8 mouse cellular contexts compared by ENCODE assay signal in genomic region chr4:137730134-137730533, GRCm38 (mm10).
DNase-seq lines count a peak whose midpoint lies in the region; ATAC-seq and TF ChIP-seq lines count a peak whose summit lies in the region.

No protein-coding gene starts in this region.

- no peak overlapping the region for H3K9ac ChIP-seq in embryonic facial prominence, embryonic 15.5 days
- no peak overlapping the region for H3K9ac ChIP-seq in kidney, postnatal 0 days (ENCODE audit: low read depth, low read length)
- no peak overlapping the region for H3K9ac ChIP-seq in liver, embryonic 11.5 days (ENCODE audit: low read depth, low read length)

- ATAC-seq in embryonic facial prominence, embryonic 15.5 days (ENCODE audit: insufficient number of reproducible peaks, low FRiP score, low TSS enrichment, low read depth) = peak; percentile 35
- peak; percentile 44; the same call in 1 of the 2 replicates for ATAC-seq in kidney, postnatal 0 days (replicated peaks; ENCODE audit: low FRiP score, low read depth)
- no peak; the same call in 1 of the 2 replicates for ATAC-seq in liver, embryonic 11.5 days (replicated peaks; ENCODE audit: low FRiP score)

- H3K4me2 ChIP-seq in embryonic facial prominence, embryonic 15.5 days (replicated peaks) = no peak overlapping the region
- no peak overlapping the region for H3K4me2 ChIP-seq in kidney, postnatal 0 days (ENCODE audit: low read length)
- H3K4me2 ChIP-seq in liver, embryonic 11.5 days = no peak overlapping the region

- H3K9me3 ChIP-seq in embryonic facial prominence, embryonic 15.5 days (replicated peaks) = no peaks in the 10 kb centered on the region
- no peaks in the 10 kb centered on the region for H3K9me3 ChIP-seq in heart, embryonic 10.5 days
- no peaks in the 10 kb centered on the region for H3K9me3 ChIP-seq in kidney, postnatal 0 days (replicated peaks; ENCODE audit: low read length)
- no peaks in the 10 kb centered on the region for H3K9me3 ChIP-seq in liver, embryonic 11.5 days (ENCODE audit: control insufficient read depth, low read length)

- peaks cover 29% of the 10 kb centered on the region for H3K27me3 ChIP-seq in embryonic facial prominence, embryonic 15.5 days
- peaks cover 78% of the 10 kb centered on the region for H3K27me3 ChIP-seq in heart, embryonic 10.5 days (ENCODE audit: insufficient read depth, poor library complexity, severe bottlenecking)
- H3K27me3 ChIP-seq in kidney, postnatal 0 days (ENCODE audit: insufficient read depth, low read length) = peaks cover 13% of the 10 kb centered on the region; the same call in 1 of the 2 replicates
- H3K27me3 ChIP-seq in liver, embryonic 11.5 days (replicated peaks; ENCODE audit: control insufficient read depth, insufficient read depth, low read length) = peaks cover 33% of the 10 kb centered on the region
- H3K27me3 ChIP-seq in splenic B cell, adult 2 months (ENCODE audit: control insufficient read depth, insufficient read depth, low read length, poor library complexity, severe bottlenecking) = no peaks in the 10 kb centered on the region

- no peak for TF ChIP-seq POLR2A in bone marrow macrophage, adult 2 months (IDR thresholded peaks at IDR 0.05; ENCODE audit: borderline replicate concordance, low read depth, low read length)

- H3K36me3 ChIP-seq in embryonic facial prominence, embryonic 15.5 days = no peaks in the 10 kb centered on the region
- no peaks in the 10 kb centered on the region for H3K36me3 ChIP-seq in heart, embryonic 10.5 days
- no peaks in the 10 kb centered on the region for H3K36me3 ChIP-seq in kidney, postnatal 0 days (ENCODE audit: insufficient read depth, low read length)
- no peaks in the 10 kb centered on the region for H3K36me3 ChIP-seq in liver, embryonic 11.5 days (ENCODE audit: control insufficient read depth, insufficient read depth, low read length)
- H3K36me3 ChIP-seq in splenic B cell, adult 2 months (ENCODE audit: control insufficient read depth, insufficient read depth, low read length, poor library complexity, severe bottlenecking) = no peaks in the 10 kb centered on the region

- H3K4me1 ChIP-seq in bone marrow macrophage, adult 2 months (ENCODE audit: control insufficient read depth, insufficient read depth, low read length) = no peaks in the 10 kb centered on the region
- peaks cover 38% of the 10 kb centered on the region for H3K4me1 ChIP-seq in embryonic facial prominence, embryonic 15.5 days
- peaks cover 27% of the 10 kb centered on the region for H3K4me1 ChIP-seq in heart, embryonic 10.5 days
- H3K4me1 ChIP-seq in kidney, postnatal 0 days (replicated peaks; ENCODE audit: insufficient read depth, low read length) = no peaks in the 10 kb centered on the region; the same call in 1 of the 2 replicates
- peaks cover 11% of the 10 kb centered on the region for H3K4me1 ChIP-seq in liver, embryonic 11.5 days (replicated peaks; ENCODE audit: control insufficient read depth, insufficient read depth, low read length)

- no peak overlapping the region for H3K27ac ChIP-seq in bone marrow macrophage, adult 2 months (ENCODE audit: insufficient read depth, low read depth, low read length)
- no peak overlapping the region for H3K27ac ChIP-seq in embryonic facial prominence, embryonic 15.5 days (replicated peaks)
- no peak overlapping the region for H3K27ac ChIP-seq in heart, embryonic 10.5 days
- H3K27ac ChIP-seq in kidney, postnatal 0 days = no peak overlapping the region
- H3K27ac ChIP-seq in liver, embryonic 11.5 days (ENCODE audit: low read depth, low read length) = no peak overlapping the region

- peak; percentile 92 for TF ChIP-seq CTCF in bone marrow macrophage, adult 2 months (IDR thresholded peaks at IDR 0.05; ENCODE audit: low read depth, low read length)
- peak; percentile 100 for TF ChIP-seq CTCF in kidney, postnatal 0 days (IDR thresholded peaks at IDR 0.05; ENCODE audit: low read depth)

- peak; percentile 77 for DNase-seq in A20 (ENCODE audit: low read depth, low spot score)
- peak; percentile 94 for DNase-seq in heart, embryonic 10.5 days (ENCODE audit: low spot score)
- DNase-seq in kidney, postnatal 0 days (ENCODE audit: low spot score) = peak; percentile 94
- peak; percentile 86 for DNase-seq in liver, embryonic 11.5 days (ENCODE audit: low spot score)
- peak; percentile 45 to 76 for DNase-seq in natural killer cell, adult 2 months (ENCODE audit: low spot score in 2 of 2)
- peak; percentile 88 for DNase-seq in splenic B cell, adult 2 months (ENCODE audit: low read depth, low spot score)

- H3K4me3 ChIP-seq in bone marrow macrophage, adult 2 months (ENCODE audit: insufficient read depth, low read length) = no peak overlapping the region
- H3K4me3 ChIP-seq in embryonic facial prominence, embryonic 15.5 days (replicated peaks) = no peak overlapping the region
- no peak overlapping the region for H3K4me3 ChIP-seq in heart, embryonic 10.5 days
- no peak overlapping the region for H3K4me3 ChIP-seq in kidney, postnatal 0 days (replicated peaks; ENCODE audit: low read depth, low read length)
- H3K4me3 ChIP-seq in liver, embryonic 11.5 days (ENCODE audit: low read depth, low read length) = no peak overlapping the region

- 16% methylated on average over 3 of the region's 3 CpGs for WGBS in embryonic facial prominence, embryonic 15.5 days
- 18% methylated on average over 3 of the region's 3 CpGs for WGBS in heart, embryonic 10.5 days
- whole genome bisulfite sequencing in kidney, postnatal 0 days = 19% methylated on average over 3 of the region's 3 CpGs
- 20% methylated on average over 3 of the region's 3 CpGs for WGBS in liver, embryonic 11.5 days
